Mouse (Mus musculus): Measurements from ENCODE around the gene Tars2. TPM values are rescaled to one million over a fixed set of nuclear protein-coding genes. Genes with fewer than 3 reads are reported as not detected.

The Tars2 gene
- total and polyA plus RNA-seq, 3 experiments: 59.8 to 97.6 (median 71.1) TPM

DNA sequence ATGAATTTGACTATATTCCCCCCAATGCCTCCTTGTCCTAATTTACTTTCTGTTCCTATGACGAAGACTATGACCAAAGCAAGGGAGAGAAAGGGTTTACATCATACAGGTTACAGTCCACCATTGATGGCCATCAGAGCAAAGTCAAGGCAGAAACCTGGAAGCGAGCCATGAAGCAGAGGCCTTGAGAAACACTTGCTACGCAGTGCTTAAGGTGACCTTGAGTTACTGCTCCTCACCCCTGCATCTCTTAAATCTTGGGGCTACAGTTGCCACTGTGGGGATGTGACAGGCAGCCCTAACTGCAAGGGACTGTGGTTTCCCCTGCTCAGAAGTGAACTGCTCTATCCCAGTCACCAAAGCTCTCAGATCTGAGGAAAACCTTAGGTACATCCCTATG is 56.7 kb downstream of the Tars2 start:
- H3K27me3 ChIP-seq (replicated peaks): no peaks in the 10 kb centered on the region

GRCm38 (mm10) chr3:95701877-95702540 is 58.0 kb downstream of the Tars2 start:
- H3K4me3 ChIP-seq (replicated peaks in 1 of 3; ENCODE audit: low read depth in 2 of 3, low read length in 2 of 3, poor library complexity in 1 of 3): no peak overlapping the region
- no peak overlapping the region for H3K27ac ChIP-seq (ENCODE audit: insufficient read depth, low read depth)
- in situ Hi-C loops (cut with MboI; ENCODE audit: low pct_ligation_motif_present, low pct_unique_long_range_greater_than_20kb, low sequenced_read_pairs): no loop called here
- dilution Hi-C loops (cut with MboI; ENCODE audit: extremely low pct_ligation_motif_present, extremely low pct_unique_long_range_greater_than_20kb, low sequenced_read_pairs): no loop called here
- no peak for TF ChIP-seq ZNF384 (IDR thresholded peaks at IDR 0.05; ENCODE audit: low read depth, low read length)
- no peak for TF ChIP-seq CTCF (conservative IDR thresholded peaks at IDR 0.05 in 1 of 2, IDR thresholded peaks at IDR 0.05 in 1 of 2; ENCODE audit: low read depth in 2 of 2, low read length in 2 of 2)
- no peak for TF ChIP-seq EP300 (IDR thresholded peaks at IDR 0.05; ENCODE audit: low read length)
- no peak for TF ChIP-seq MXI1 (IDR thresholded peaks at IDR 0.05; ENCODE audit: low read depth, low read length)
- TF ChIP-seq CHD1 (IDR thresholded peaks at IDR 0.05; ENCODE audit: low read depth, low read length): no peak
- no peak for TF ChIP-seq KAT2A (IDR thresholded peaks at IDR 0.05; ENCODE audit: insufficient replicate concordance, low read length)
- no peak for TF ChIP-seq NRF1 (IDR thresholded peaks at IDR 0.05; ENCODE audit: low read depth, low read length)
- no peak for TF ChIP-seq MAZ (IDR thresholded peaks at IDR 0.05; ENCODE audit: low read depth, low read length)
- TF ChIP-seq TCF12 (IDR thresholded peaks at IDR 0.05; ENCODE audit: low read depth, low read length): no peak
- TF ChIP-seq POLR2AphosphoS2 (IDR thresholded peaks at IDR 0.05; ENCODE audit: low read depth, low read length): no peak
- no peak for TF ChIP-seq ZC3H11A (IDR thresholded peaks at IDR 0.05; ENCODE audit: low read depth, low read length)
- no peak for TF ChIP-seq USF1 (IDR thresholded peaks at IDR 0.05; ENCODE audit: low read depth, low read length)
- TF ChIP-seq ZKSCAN1 (IDR thresholded peaks at IDR 0.05; ENCODE audit: borderline replicate concordance, low read depth, low read length): no peak
- no peak for TF ChIP-seq E2F4 (IDR thresholded peaks at IDR 0.05; ENCODE audit: insufficient replicate concordance, low read depth, low read length)
- no peak for TF ChIP-seq RCOR1 (conservative IDR thresholded peaks at IDR 0.05; ENCODE audit: low read depth, low read length)
- TF ChIP-seq MYC (IDR thresholded peaks at IDR 0.05; ENCODE audit: low read depth, low read length): no peak
- no peak for TF ChIP-seq ELF1 (IDR thresholded peaks at IDR 0.05; ENCODE audit: low read depth, low read length)
- TF ChIP-seq USF2 (conservative IDR thresholded peaks at IDR 0.05; ENCODE audit: low read depth, low read length): no peak
- no peak for TF ChIP-seq GABPA (IDR thresholded peaks at IDR 0.05; ENCODE audit: insufficient replicate concordance, low read depth, low read length)
- no peak for TF ChIP-seq NELFE (IDR thresholded peaks at IDR 0.05; ENCODE audit: low read depth, low read length)
- no peaks in the 10 kb centered on the region for H3K27me3 ChIP-seq (replicated peaks)
- no peak overlapping the region for H3K4me2 ChIP-seq (ENCODE audit: insufficient read depth, low read depth, poor library complexity, severe bottlenecking)
- peaks cover 2 to 11% of the 10 kb centered on the region in 2 experiments; a peak in 1 of 4 replicates for H3K4me1 ChIP-seq (ENCODE audit: control insufficient read depth in 1 of 2, insufficient read depth in 2 of 2)
- H3K79me2 ChIP-seq (replicated peaks; ENCODE audit: control insufficient read depth, extremely low read depth, insufficient read depth, poor library complexity, severe bottlenecking): no peaks in the 10 kb centered on the region
- H3K9me3 ChIP-seq (replicated peaks; ENCODE audit: low read length): no peaks in the 10 kb centered on the region
- H3K36me3 ChIP-seq (replicated peaks in 1 of 2; ENCODE audit: control insufficient read depth in 1 of 2, insufficient read depth in 1 of 2, low read length in 1 of 2): no peaks in the 10 kb centered on the region
- no peak for DNase-seq (ENCODE audit: extremely low read depth)
- no peak overlapping the region for H3K9ac ChIP-seq (ENCODE audit: insufficient read depth, low read depth)

More for the DNA sequence above, 56.7 kb downstream of the Tars2 start:
- Histone ChIP-seq H3K4me2 (ENCODE audit: insufficient read depth, low read depth, poor library complexity, severe bottlenecking) (no peak overlapping the region), H3K9me3 (replicated peaks; ENCODE audit: low read length) (no peaks in the 10 kb centered on the region), H3K79me2 (replicated peaks; ENCODE audit: control insufficient read depth, extremely low read depth, insufficient read depth, poor library complexity, severe bottlenecking) (no peaks in the 10 kb centered on the region), H3K9ac (ENCODE audit: insufficient read depth, low read depth) (no peak overlapping the region), H3K27ac (ENCODE audit: insufficient read depth, low read depth) (no peak overlapping the region), H3K4me3 (replicated peaks in 1 of 3; ENCODE audit: low read depth in 2 of 3, low read length in 2 of 3, poor library complexity in 1 of 3) (no peak overlapping the region), H3K36me3 (replicated peaks in 1 of 2; ENCODE audit: control insufficient read depth in 1 of 2, insufficient read depth in 1 of 2, low read length in 1 of 2) (no peaks in the 10 kb centered on the region), H3K4me1 (ENCODE audit: control insufficient read depth in 1 of 2, insufficient read depth in 2 of 2) (peaks cover 4 to 13% of the 10 kb centered on the region in 2 experiments; a peak in 3 of 4 replicates)
- no peak for DNase-seq (ENCODE audit: extremely low read depth)
- no peak for TF ChIP-seq MAX (IDR thresholded peaks at IDR 0.05; ENCODE audit: low read length)
- no peak for TF ChIP-seq CHD1 (IDR thresholded peaks at IDR 0.05; ENCODE audit: low read depth, low read length)
- TF ChIP-seq MAZ (IDR thresholded peaks at IDR 0.05; ENCODE audit: low read depth, low read length): no peak
- TF ChIP-seq RAD21 (IDR thresholded peaks at IDR 0.05; ENCODE audit: low read depth, low read length): no peak
- TF ChIP-seq MYC (IDR thresholded peaks at IDR 0.05; ENCODE audit: low read depth, low read length): no peak
- no peak for TF ChIP-seq HCFC1 (IDR thresholded peaks at IDR 0.05; ENCODE audit: low read depth, low read length)
- in situ Hi-C loops (cut with MboI; ENCODE audit: low pct_ligation_motif_present, low pct_unique_long_range_greater_than_20kb, low sequenced_read_pairs) (no loop called here), dilution Hi-C loops (cut with MboI; ENCODE audit: extremely low pct_ligation_motif_present, extremely low pct_unique_long_range_greater_than_20kb, low sequenced_read_pairs) (no loop called here)

Data from CH12.LX (cell line).